Mouse (Mus musculus) MEL-GATA-1-ER (cell line): ENCODE results near the gene R3hdm4.

ENCODE experiments used
- DNase-seq: peaks from one replicate; pipeline ENCODE4 v3.0.0-alpha.2; 2012; ENCODE audit warnings: low read depth; ENCODE audit errors: extremely low read depth

R3hdm4 gene

DNA sequence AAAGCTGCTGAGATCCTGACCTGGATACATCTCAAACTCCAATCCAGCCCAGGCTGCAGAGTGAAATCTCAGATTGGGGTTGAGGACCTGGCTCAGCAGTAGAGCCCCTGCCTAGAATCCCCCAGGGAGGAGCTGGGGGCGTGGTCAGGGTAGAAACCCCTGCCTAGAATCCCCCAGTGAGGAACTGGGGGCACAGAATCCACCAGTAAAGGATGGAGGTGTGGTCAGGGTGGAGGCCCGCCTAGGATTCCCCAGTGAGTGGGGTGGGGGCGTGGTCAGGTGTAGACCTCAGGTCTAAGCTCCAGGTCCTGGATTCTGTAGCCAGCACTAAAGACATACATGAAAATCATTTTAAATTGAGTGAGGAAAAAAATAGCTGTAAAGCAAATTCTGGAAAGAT, 48.1 kb downstream of the R3hdm4 start:
- DNase-seq: no peak

DNA sequence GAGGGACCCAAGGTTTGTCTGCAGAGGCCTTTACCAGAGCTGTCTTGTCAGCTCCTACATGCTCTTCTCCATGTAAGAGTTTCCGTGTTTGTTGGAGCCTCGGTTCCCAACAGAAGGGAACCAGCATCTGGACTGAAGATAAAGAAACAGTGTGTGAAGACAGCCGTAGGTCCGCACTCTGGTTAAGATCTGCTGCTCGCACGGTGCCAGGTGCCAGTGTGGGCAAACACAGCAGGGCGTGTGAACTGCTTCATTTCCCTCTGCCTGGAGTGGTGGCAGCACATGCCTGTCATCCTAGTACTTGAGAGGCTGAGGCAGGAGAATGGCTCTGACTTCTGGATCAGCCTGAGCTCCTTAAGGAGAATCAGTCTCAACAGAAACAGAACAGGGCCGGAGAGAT, 49.2 kb downstream of the R3hdm4 start:
- DNase-seq: no peak

DNA sequence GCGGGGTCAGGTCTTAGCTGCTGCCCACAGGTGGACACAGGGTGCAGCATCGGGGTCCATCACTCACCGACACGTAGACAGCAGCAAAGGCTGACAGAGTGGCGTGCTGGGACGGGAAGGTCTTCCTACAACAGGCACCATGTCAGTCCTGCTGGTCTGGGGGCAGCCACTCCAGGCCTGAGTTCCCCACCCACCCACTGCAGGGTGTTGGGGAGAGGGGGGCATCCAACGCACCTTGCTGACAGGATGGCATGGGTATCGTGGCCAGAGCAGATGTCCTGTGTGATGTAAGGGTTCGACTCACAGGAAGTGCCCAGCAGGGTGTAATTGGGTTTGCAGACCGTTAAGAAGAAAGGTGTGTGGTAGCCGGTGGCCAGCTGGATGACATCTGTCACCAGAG, 54.4 kb downstream of the R3hdm4 start:
- DNase-seq: no peak

- DNase-seq: no peak
Measured at GRCm38 (mm10) chr10:79865801-79866295, 55.2 kb downstream of the R3hdm4 start.

DNA sequence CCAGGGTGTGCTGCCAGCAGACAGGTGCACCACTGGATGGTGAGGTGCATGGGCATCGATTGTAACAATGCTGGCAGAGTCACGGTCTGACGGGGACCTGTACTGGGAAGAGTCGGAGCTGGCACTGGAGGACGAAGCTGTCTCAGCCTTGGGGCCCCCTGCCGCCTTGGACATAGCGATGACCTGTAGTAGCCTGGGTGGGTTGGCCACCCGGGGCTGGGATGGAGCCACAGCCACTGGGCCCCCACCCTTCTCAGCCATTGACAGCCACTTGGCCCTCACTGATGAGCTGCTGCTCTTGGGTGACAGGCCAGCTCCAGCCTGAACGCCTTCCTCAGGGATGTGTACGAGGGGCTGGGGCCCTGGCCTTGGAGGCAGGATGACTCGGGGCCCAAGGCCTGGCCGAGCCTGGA, 55.8 kb downstream of the R3hdm4 start:
- no peak for DNase-seq

DNA sequence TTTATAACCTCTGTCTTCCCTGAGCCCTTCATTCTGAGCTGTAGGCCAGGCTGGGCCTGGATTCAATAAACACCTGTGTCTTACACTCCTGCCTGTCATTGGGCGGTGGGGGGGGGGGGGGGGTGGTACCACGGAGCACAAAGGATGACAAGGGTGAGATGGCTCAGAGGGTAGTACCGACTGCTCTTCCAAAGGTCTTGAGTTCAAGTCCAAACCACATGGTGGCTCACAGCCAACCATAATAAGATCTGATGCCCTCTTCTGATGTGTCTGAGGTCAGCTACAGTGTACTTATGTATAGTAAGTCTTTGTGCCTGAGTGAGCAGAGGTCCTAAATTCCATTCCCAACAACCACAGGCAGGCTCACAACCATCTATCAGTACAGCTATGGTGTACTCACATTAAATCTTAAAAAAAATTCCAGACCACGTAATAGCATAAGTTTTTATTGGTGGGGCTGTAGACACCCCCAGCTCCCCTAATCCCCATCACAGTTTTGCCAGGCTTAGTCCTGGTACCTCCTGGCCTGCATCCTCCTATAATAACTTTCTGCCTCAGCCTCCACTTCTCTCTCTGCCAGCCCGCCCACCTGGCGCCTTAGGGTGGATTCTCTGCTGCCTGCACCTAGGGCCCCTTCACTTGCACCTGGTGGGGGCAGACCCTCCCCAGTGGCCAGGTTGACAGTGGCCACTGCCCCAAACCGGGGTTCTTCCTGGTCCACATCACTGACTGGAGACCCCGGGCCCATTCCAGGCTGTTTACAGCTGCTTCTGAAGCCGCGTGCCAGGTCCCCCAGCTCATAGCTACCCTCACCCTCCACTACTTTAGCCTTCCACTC, 56.4 kb downstream of the R3hdm4 start:
- DNase-seq: no peak

DNA sequence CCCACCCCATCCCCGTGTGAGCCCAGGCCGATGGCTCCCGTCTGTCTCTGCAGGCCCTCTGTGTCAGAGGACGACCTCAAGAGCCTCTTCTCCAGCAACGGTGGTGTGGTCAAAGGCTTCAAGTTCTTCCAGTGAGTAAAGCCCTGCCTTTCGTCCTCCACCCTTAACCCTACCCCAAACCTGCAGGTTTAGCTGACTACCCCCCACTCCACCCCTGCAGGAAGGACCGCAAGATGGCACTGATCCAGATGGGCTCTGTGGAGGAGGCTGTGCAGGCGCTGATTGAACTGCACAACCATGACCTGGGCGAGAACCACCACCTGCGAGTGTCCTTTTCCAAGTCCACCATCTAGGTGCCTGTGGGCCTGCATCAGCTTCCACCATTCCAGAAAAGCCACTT, 58.1 kb downstream of the R3hdm4 start:
- DNase-seq: no peak

DNA sequence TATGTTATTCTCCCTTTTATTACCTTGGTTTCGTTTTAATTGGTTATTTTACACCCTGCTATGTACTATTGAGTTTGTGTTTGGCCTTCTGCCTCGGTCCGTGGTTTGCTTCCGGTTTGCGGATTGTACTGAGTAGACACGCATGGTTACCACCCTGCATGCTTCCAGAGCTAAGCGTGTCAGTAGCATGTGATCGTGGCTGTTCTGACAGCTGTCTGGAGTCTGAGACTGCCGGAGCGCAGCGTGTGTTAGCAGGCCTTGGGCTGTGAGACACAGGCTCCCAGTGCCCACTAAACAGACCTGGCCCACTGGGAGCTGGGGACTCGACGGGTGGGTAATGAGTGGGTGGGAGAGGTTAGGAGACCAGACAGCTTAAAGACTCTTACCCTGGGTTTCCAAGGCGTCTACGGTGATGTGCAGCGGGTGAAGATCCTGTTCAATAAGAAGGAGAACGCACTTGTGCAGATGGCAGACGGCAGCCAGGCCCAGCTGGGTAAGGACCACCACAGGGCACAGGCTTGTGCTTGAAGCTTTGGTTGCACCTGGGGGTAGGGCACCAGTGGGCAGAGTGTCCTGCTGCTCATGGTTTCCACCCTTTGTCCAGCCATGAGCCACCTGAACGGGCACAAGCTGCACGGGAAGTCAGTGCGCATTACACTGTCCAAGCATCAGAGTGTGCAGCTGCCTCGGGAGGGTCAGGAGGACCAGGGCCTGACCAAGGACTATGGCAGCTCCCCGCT, 58.8 kb downstream of the R3hdm4 start:
- DNase-seq: no peak

DNA sequence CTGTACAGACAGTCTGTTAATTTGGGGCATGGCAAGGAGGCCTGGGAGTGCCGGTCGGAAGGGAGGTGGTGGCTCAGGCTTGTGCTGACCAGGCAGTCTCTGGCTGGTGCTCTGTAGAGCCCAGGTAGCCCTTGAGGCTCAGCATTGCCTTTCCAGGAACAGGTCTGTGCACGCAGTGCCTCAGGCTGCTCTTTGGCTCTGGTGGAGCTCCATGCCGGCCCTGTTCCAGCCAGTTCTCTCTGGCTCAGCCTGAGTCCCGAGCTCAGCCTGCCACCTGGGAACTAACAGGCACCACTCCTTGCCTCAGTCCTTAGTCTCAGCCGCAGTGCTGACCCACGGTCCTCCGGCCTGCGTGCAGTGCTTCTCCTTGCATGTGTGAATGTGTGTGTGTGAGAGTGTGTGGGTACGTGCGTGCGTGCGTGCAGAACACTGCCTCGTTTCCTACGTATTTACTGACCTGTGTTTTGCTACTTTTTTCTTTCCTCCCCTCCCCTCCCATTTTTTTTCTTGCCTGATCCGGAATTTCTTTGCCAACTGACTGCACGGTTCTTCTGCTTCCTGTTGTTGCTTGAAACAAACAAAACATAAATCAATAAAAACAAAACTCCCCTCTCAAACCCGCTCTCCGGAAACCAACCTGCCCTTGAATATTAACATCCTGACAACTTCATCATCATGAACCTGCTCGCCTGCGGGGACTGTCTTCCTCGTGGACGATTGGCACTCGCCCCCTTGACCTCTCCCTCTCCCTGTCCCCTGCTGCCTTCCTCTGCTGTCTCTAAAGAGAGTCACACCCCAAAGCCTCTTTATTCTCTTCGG, 59.6 kb downstream of the R3hdm4 start:
- no peak for DNase-seq

- DNase-seq: no peak
Measured at GRCm38 (mm10) chr10:79860079-79860911, 60.7 kb downstream of the R3hdm4 start.
